Mouse (Mus musculus) kidney, embryonic 16.5 days (tissue): ENCODE data around the gene 1810010D01Rik. TPM values are rescaled to one million over a fixed set of nuclear protein-coding genes. Genes with fewer than 3 reads are reported as not detected.

Experiments used
- ATAC-seq: fragments of 200-750 bp; cut with Nextera tagmentation; 2 replicates; pipeline ENCODE4 v1.8.0; 2017; ENCODE audit warnings: moderate TSS enrichment; ENCODE audit not compliant: low FRiP score, low TSS enrichment
- H3K27ac ChIP-seq: fragments of 300-500 bp; sonication (generic); 2 replicates; pipeline ENCODE4 v1.5.1; 2014; ENCODE audit warnings: low read length
- H3K27me3 ChIP-seq: fragments of 300-500 bp; sonication (generic); 2 replicates; pipeline ENCODE4 v1.6.1; 2014; ENCODE audit warnings: low read length, control low read depth, mixed read lengths; ENCODE audit not compliant: insufficient read depth
- H3K36me3 ChIP-seq: fragments of 300-500 bp; sonication (generic); 2 replicates; pipeline ENCODE4 v1.6.1; 2014; ENCODE audit warnings: low read length, control low read depth, mixed read lengths; ENCODE audit not compliant: insufficient read depth
- H3K4me1 ChIP-seq: fragments of 300-500 bp; sonication (generic); 2 replicates; pipeline ENCODE4 v1.6.1; 2014; ENCODE audit warnings: low read length, control low read depth, mixed read lengths; ENCODE audit not compliant: insufficient read depth
- H3K4me2 ChIP-seq: fragments of 300-500 bp; sonication (generic); replicated peaks from 2 replicates; pipeline ENCODE4 v1.6.1; 2014; ENCODE audit warnings: low read depth, low read length
- H3K4me3 ChIP-seq: fragments of 300-500 bp; sonication (generic); 2 replicates; pipeline ENCODE4 v1.5.1; 2014; ENCODE audit warnings: mild to moderate bottlenecking, low read length
- H3K9ac ChIP-seq: fragments of 300-500 bp; sonication (generic); replicated peaks from 2 replicates; pipeline ENCODE4 v1.6.1; 2014; ENCODE audit warnings: low read length
- H3K9me3 ChIP-seq: fragments of 300-500 bp; sonication (generic); 2 replicates; pipeline ENCODE4 v1.6.1; 2016; ENCODE audit warnings: low read length, control low read depth
- WGBS: fragments of 180-500 bp; shearing (Covaris S2); extraction: QIAGEN DNeasy Blood & Tissue Kit; methylation state at CpG from one replicate; pipeline ENCODE4 v1.1.7; 2014; 5-methylcytosine and 5-hydroxymethylcytosine counted together
- polyA plus RNA-seq: library from polyadenylated mRNA; unstranded; fragments of >200 nt; fragmentation: Nextera tagmentation; extraction: Ambion mirVana; gene quantifications from 2 replicates; pipeline ENCODE4 v1.2.1, GENCODE M21; 2015

The 1810010D01Rik gene
- polyA plus RNA-seq, 1 experiment from 2014 or later: 0.30 TPM

GRCm38 (mm10) chr7:145181376-145182034 lies 26.4 kb downstream of the 1810010D01Rik start:
- Histone ChIP-seq H3K4me2 (no peak overlapping the region), H3K9ac (no peak overlapping the region), H3K27me3 (no peaks in the 10 kb centered on the region), H3K36me3 (no peaks in the 10 kb centered on the region), H3K9me3 (no peaks in the 10 kb centered on the region), H3K27ac (no peak overlapping the region), H3K4me3 (no peak overlapping the region), H3K4me1 (no peaks in the 10 kb centered on the region)
- WGBS: 55% methylated on average over 11 of the region's 11 CpGs
- ATAC-seq: no peak

- Histone ChIP-seq H3K4me1 (no peaks in the 10 kb centered on the region), H3K4me3 (no peak overlapping the region), H3K27me3 (no peaks in the 10 kb centered on the region), H3K4me2 (no peak overlapping the region), H3K27ac (no peak overlapping the region), H3K9ac (no peak overlapping the region), H3K9me3 (no peaks in the 10 kb centered on the region), H3K36me3 (no peaks in the 10 kb centered on the region)
- no peak for ATAC-seq
- 44% methylated on average over 5 of the region's 5 CpGs for WGBS
Observed at GRCm38 (mm10) chr7:145179691-145180091, 28.2 kb downstream of the 1810010D01Rik start.

DNA sequence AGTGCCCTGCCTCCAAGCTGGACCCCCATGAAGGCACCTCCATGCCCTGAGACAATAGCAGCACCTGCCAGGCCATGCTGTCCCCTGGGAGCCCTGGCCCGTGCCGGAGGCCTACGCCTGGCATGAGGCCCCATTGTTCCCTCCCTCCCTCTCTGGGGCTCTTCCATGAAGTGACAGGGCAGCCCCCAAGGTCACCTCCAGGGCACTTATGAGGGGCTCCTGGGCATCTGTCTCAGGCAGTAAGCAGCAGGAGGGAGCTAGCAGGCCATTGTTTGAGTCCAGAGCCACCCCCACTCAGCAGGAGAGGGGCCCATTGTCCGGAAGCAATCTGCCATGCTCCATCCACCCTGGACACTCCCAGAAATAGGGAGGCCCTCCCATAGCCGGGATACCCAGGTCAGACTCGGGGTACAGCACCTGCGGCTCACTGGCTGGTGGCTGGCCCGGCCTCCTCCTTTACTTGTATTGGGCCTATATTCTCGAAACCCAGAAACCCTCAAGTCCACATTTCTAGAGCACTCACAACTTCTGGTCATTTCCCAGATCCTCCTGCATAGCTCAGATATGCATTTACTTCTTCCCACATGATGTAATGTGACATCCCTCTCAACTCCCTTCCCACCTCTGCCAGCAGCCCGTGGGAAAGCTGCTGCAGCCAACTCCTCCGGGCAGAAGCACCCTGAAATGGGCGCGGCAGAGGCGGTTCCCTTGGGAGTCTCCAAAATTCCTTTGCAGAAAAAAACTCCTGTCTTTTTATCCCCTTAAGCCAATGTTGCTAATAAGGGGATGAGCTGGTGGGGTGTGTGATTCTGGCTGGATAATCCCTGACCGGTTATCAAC lies 30.9 kb downstream of the 1810010D01Rik start:
- Histone ChIP-seq H3K4me1 (peaks cover 4% of the 10 kb centered on the region), H3K27ac (no peak overlapping the region)

GRCm38 (mm10) chr7:145173563-145173962 lies 34.4 kb downstream of the 1810010D01Rik start:
- H3K9ac ChIP-seq: no peak overlapping the region
- H3K9me3 ChIP-seq: no peaks in the 10 kb centered on the region
- no peaks in the 10 kb centered on the region for H3K27me3 ChIP-seq
- no peak overlapping the region; the same call in 1 of the 2 replicates for H3K4me2 ChIP-seq
- peaks cover 4% of the 10 kb centered on the region for H3K4me1 ChIP-seq
- no peak overlapping the region for H3K4me3 ChIP-seq
- no peaks in the 10 kb centered on the region for H3K36me3 ChIP-seq
- no peak; the same call in 1 of the 2 replicates for ATAC-seq
- WGBS: 57% methylated on average over 15 of the region's 15 CpGs
- H3K27ac ChIP-seq: 0 out of 2 replicates have a peak overlapping the region, but pooled peaks have one; percentile 12

More for the DNA sequence above, 30.9 kb downstream of the 1810010D01Rik start:
- no peaks in the 10 kb centered on the region for H3K9me3 ChIP-seq
- no peak overlapping the region for H3K9ac ChIP-seq
- WGBS: 48% methylated on average over 15 of the region's 15 CpGs
- H3K36me3 ChIP-seq: no peaks in the 10 kb centered on the region
- no peak overlapping the region for H3K4me3 ChIP-seq
- no peaks in the 10 kb centered on the region for H3K27me3 ChIP-seq
- ATAC-seq: no peak
- H3K4me2 ChIP-seq: no peak overlapping the region

GRCm38 (mm10) chr7:145173116-145173515 lies 34.8 kb downstream of the 1810010D01Rik start:
- H3K9ac ChIP-seq: peak overlapping the region; percentile 27; the same call in 1 of the 2 replicates
- no peak for ATAC-seq
- H3K4me2 ChIP-seq: no peak overlapping the region; the same call in 1 of the 2 replicates
- no peaks in the 10 kb centered on the region for H3K36me3 ChIP-seq
- H3K27me3 ChIP-seq: no peaks in the 10 kb centered on the region
- WGBS: 18% methylated on average over 12 of the region's 12 CpGs
- H3K27ac ChIP-seq: 0 out of 2 replicates have a peak overlapping the region, but pooled peaks have one; percentile 12
- H3K4me3 ChIP-seq: no peak overlapping the region
- H3K4me1 ChIP-seq: peaks cover 4% of the 10 kb centered on the region
- no peaks in the 10 kb centered on the region for H3K9me3 ChIP-seq

DNA sequence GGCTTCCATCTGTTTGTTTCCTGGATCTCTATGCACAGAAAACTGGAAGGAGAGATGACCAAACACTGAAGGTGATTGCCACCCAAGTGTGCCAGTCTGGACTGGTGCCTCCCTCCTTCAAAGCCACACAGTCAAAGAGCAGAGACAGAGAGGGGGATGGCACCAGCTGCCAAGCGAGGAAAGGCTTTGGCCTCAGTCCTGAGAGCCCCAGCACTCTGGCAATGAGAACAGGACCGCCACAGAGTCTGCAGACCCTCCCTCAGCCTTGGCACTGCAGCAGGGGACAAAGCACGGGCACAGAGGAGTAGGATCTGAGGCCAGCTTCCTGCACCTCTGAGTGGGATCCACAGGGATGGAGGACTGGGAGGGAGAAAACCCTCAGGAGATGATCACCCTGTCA lies 38.2 kb downstream of the 1810010D01Rik start:
- 71% methylated on average over 3 of the region's 3 CpGs for WGBS
- H3K9me3 ChIP-seq: no peaks in the 10 kb centered on the region
- no peaks in the 10 kb centered on the region for H3K36me3 ChIP-seq
- no peak overlapping the region for H3K4me2 ChIP-seq
- H3K9ac ChIP-seq: no peak overlapping the region
- no peak overlapping the region for H3K27ac ChIP-seq
- H3K4me3 ChIP-seq: no peak overlapping the region
- ATAC-seq: no peak
- H3K27me3 ChIP-seq: no peaks in the 10 kb centered on the region
- H3K4me1 ChIP-seq: peaks cover 4% of the 10 kb centered on the region

DNA sequence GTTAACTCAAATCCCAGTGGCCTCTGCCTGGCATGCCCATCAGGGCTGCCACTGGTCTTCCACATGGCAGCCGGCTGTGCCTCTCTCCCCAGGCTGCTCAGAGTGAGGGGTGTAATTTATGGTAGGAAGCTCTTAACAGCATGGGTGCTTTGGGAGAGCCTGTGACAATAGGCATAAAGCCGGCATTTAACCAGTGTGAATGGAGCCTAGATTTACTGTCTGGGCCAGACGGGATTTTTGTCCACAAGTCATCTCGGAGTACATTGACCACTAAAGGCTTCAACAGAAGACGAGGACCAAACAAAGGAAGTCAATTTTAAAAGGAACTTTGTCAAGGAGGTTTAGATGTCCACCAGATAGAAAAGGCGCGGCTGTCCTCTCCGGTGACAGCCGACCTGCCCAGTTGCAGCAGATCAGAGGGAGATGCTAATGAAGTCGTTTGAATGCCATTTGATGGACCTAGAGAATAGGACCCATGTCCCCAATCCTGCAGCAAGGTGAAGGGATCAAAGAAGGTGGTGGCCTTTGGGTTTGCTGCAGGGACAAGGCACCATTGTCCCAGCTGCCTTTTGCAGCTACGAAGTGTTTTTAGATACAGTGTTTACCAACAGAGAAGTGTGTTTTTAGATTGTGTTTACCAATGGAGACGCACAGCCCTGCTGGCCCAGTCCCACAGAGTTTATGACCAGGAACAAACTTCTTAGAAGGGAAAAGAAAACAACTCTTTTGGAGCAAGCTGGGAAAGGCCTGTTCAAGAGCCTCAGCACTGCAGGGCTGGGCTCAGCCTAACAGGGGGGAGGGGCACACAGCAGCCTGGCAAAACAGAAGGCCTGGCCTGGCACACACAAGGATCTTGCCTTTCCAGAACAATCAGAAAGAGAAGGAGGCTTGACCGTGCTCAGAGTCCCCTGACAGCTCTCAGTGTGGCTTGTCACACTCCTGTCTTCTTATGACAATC lies 48.4 kb downstream of the 1810010D01Rik start:
- Histone ChIP-seq H3K4me2 (no peak overlapping the region), H3K27ac (peak overlapping the region; percentile 69), H3K9me3 (no peaks in the 10 kb centered on the region), H3K9ac (0 out of 2 replicates have a peak overlapping the region, but pooled peaks have one; percentile 15), H3K27me3 (no peaks in the 10 kb centered on the region), H3K4me3 (no peak overlapping the region), H3K4me1 (peaks cover 18% of the 10 kb centered on the region), H3K36me3 (no peaks in the 10 kb centered on the region)
- ATAC-seq: peak; percentile 86
- WGBS: 23% methylated on average over 13 of the region's 13 CpGs
